Mouse (Mus musculus) kidney, postnatal 0 days (tissue): Measurements from ENCODE around the gene Rbm48. TPM values are rescaled to one million over a fixed set of nuclear protein-coding genes. Genes with fewer than 3 reads are reported as not detected.

Experiments
- ATAC-seq: fragments of 200-750 bp; cut with Nextera tagmentation; replicated peaks from 2 replicates; pipeline ENCODE4 v1.8.0; 2017; ENCODE audit warnings: low read depth, moderate number of reproducible peaks, moderate TSS enrichment, moderate library complexity; ENCODE audit not compliant: low FRiP score
- DNase-seq: peaks from one replicate; pipeline ENCODE4 v3.0.0-alpha.2; 2016; ENCODE audit warnings: low spot score
- H3K27ac ChIP-seq: fragments of 300-500 bp; sonication (generic); 2 replicates; pipeline ENCODE4 v1.5.1; 2014; ENCODE audit warnings: mild to moderate bottlenecking
- H3K27me3 ChIP-seq: fragments of 300-500 bp; sonication (generic); 2 replicates; pipeline ENCODE4 v1.6.1; 2014; ENCODE audit warnings: low read length, mixed read lengths; ENCODE audit not compliant: insufficient read depth
- H3K36me3 ChIP-seq: fragments of 300-500 bp; sonication (generic); 2 replicates; pipeline ENCODE4 v1.6.1; 2014; ENCODE audit warnings: low read length, mixed read lengths; ENCODE audit not compliant: insufficient read depth
- H3K4me1 ChIP-seq: fragments of 300-500 bp; sonication (generic); replicated peaks from 2 replicates; pipeline ENCODE4 v1.6.1; 2014; ENCODE audit warnings: antibody characterized with exemption, low read length, mixed read lengths; ENCODE audit not compliant: insufficient read depth
- H3K4me2 ChIP-seq: fragments of 300-500 bp; sonication (generic); 2 replicates; pipeline ENCODE4 v1.6.1; 2014; ENCODE audit warnings: mild to moderate bottlenecking, low read length, moderate library complexity, mixed read lengths
- H3K4me3 ChIP-seq: fragments of 300-500 bp; sonication (generic); replicated peaks from 2 replicates; pipeline ENCODE4 v1.5.1; 2014; ENCODE audit warnings: low read depth, low read length
- H3K9ac ChIP-seq: fragments of 300-500 bp; sonication (generic); 2 replicates; pipeline ENCODE4 v1.6.1; 2014; ENCODE audit warnings: low read depth, low read length
- H3K9me3 ChIP-seq: fragments of 300-500 bp; sonication (generic); replicated peaks from 2 replicates; pipeline ENCODE4 v1.6.1; 2016; ENCODE audit warnings: low read length, inconsistent platforms, mixed read lengths
- CTCF ChIP-seq: IDR thresholded peaks from 2 replicates; pipeline ENCODE4 v1.5.1; 2016; ENCODE audit warnings: antibody characterized with exemption, low read depth, mild to moderate bottlenecking, moderate library complexity
- WGBS: fragments of 180-500 bp; shearing (Covaris S2); extraction: QIAGEN DNeasy Blood & Tissue Kit; methylation state at CpG from one replicate; pipeline ENCODE4 v1.1.7; 2014; 5-methylcytosine and 5-hydroxymethylcytosine counted together
- polyA plus RNA-seq: library from polyadenylated mRNA; unstranded; fragments of >200 nt; fragmentation: Nextera tagmentation; extraction: Ambion mirVana; gene quantifications from 2 replicates; pipeline ENCODE4 v1.2.1, GENCODE M21; 2015

Gene Rbm48
- polyA plus RNA-seq, 1 experiment from 2014 or later = 12.1 TPM

DNA sequence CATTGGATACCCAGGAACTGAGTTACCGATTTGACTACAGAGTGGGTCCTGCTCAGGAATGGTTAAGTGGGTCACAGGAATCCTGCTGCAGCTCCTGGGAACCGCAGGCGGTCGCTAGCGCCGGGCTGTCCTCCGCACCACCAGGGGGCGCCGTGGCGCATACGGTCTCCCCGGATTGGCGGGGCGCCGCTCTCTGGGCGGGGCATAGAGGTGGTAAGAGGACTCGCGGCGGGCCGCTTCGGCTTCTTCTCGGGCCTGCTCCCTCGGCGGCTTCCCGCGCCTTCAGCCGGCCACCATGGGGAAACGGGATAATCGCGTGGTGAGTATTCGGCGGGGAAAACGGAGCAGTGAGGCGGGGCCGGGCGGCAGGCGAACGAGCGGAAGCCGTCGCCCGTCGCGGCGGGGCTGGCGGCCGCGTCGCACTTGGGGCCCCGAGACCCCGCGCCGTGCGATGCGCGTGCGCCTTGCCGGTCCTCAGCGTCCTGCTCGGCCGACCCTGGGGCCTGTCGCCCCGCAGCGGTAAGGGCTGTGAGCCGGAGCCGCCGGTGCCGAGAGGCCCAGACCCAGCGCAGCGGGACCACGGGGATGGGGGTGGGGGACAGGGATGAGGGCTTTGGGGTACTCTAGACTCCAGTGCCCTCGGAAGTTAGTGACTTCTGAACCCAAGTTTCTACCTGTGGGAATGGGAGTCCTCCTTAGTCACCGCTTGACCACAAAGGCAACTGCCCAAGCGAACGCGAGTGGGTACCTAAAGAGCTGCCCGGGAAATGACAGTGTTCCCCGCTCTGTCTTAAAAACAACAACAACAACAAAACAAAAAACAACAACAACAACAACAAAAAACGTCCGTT, 52.5 kb downstream of the Rbm48 start, which contains the start of gene Fam133b:
TSS of gene Fam133b (plus strand) at position 205 of the 851 bp plus-strand sequence.
- Histone ChIP-seq H3K4me1 (peaks cover 14% of the 10 kb centered on the region; the same call in 1 of the 2 replicates), H3K9me3 (no peaks in the 10 kb centered on the region), H3K4me3 (peak within 1 kb of the TSS; percentile 99), H3K9ac (peak within 1 kb of the TSS; percentile 95), H3K4me2 (peak within 1 kb of the TSS; percentile 75), H3K36me3 (no peaks in the 10 kb centered on the region), H3K27ac (peak within 1 kb of the TSS; percentile 89), H3K27me3 (no peaks in the 10 kb centered on the region)
- WGBS = 0% methylated on average over 66 of the region's 80 CpGs
- peak; percentile 96 for TF ChIP-seq CTCF
- peak; percentile 94 for DNase-seq
- ATAC-seq = peak; percentile 95

DNA sequence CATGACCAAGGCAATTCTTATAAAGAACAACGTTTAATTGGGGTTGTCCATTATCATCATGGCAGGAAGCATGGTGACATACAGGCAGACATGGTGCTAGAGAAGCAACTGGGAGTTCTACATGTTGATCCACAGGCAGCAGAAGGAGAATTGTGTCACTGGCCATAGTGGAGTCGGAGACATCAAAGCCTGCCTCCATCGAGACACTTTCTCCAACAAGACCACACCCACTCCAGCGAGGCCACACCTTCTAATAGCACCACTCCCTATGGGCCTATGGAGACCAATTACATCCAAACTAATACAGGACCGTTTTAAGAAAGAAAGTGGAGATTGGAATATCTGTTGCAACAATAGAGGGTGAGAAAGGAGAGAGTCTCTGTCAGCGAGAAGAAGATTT, 54.5 kb downstream of the Rbm48 start:
- WGBS = 79% methylated on average over 6 of the region's 6 CpGs
- Histone ChIP-seq H3K4me1 (peaks cover 14% of the 10 kb centered on the region; the same call in 1 of the 2 replicates), H3K4me2 (no peak overlapping the region), H3K9me3 (no peaks in the 10 kb centered on the region), H3K9ac (no peak overlapping the region), H3K27ac (no peak overlapping the region), H3K27me3 (no peaks in the 10 kb centered on the region), H3K4me3 (no peak overlapping the region), H3K36me3 (no peaks in the 10 kb centered on the region)
- no peak for TF ChIP-seq CTCF
- DNase-seq (no peak), ATAC-seq (no peak)

DNA sequence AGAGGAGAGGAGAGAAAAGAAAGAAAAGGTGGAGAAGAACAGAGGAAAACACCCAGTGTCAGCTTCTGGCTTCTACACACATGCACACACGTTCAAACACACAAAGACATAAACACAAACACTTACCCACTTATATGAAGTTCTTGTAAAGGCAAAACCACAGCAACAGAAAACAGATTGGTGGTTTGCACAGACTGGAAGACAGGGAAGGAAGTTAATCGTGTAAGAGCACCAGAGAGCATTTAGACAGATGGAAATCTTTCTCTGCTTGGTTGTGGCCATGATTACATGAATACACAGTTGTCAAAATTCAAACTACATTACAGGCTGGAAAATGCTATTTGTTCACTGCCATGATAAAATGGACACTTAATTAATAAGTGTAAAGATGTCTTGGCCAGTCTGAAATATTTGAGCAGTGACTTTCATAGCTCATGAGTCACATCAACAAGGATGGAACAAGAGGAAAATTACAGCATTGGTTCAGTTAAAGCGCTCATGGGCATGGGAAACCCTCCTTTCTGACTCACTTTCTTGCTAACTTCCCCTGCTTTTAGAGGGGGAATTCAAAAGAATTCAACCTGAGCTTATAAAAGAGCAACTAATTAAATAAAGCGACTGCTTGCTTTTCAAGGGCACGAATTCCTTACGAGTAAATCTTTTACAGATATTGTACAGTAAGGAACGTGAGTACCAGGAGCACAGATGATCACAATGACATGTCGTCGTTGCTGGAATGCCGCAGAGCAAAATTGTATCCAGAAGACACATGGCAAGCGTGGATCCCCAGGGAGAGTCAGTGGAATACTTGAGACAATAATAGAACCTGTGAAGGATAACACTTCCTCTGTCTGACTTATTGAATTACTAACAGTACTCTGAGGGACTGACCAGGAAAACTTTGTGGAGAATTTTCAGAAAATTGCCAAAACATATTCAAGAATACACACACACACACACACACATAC, 57.6 kb downstream of the Rbm48 start:
- H3K27me3 ChIP-seq = no peaks in the 10 kb centered on the region
- H3K9ac ChIP-seq = no peak overlapping the region
- TF ChIP-seq CTCF = no peak
- no peak overlapping the region for H3K4me3 ChIP-seq
- H3K36me3 ChIP-seq = no peaks in the 10 kb centered on the region
- no peak for ATAC-seq
- H3K9me3 ChIP-seq = no peaks in the 10 kb centered on the region
- no peak overlapping the region for H3K4me2 ChIP-seq
- no peak for DNase-seq
- no peaks in the 10 kb centered on the region for H3K4me1 ChIP-seq
- WGBS = 54% methylated on average over 11 of the region's 11 CpGs
- 0 out of 2 replicates have a peak overlapping the region, but pooled peaks have one; percentile 11 for H3K27ac ChIP-seq

DNA sequence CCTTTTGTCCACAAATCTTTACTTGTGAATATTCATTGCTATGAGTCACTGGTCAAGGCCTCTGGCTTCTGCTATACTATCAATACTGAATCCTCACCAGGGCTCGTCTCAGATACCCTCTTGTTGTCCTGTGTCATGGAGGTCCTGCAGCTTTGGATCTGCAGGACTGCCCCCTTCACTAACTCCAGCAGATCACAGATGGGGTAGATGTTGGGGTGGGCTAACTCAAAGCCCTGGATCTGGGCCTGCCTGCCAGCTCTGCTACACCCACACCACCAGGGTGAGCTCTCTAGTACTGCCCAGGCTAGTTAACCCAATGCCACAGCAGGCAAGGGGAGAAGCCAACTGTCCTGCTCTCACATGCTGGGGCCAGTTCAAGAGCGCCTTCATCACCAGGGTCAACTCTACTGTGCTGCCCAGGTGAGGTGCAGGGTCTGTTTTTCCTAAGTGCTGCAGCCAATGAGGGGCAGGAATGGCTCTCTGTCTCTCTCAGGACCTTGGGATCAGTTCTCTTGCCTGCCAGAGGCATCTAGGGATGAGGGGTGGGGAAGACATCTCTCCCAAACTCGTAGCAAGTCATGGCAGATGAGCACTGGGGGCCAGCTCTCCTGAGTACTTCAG, 59.7 kb downstream of the Rbm48 start:
- ATAC-seq = no peak

More for the DNA sequence above, 59.7 kb downstream of the Rbm48 start:
- no peak overlapping the region for H3K27ac ChIP-seq
- no peak overlapping the region for H3K9ac ChIP-seq
- H3K9me3 ChIP-seq = no peaks in the 10 kb centered on the region
- no peak for TF ChIP-seq CTCF
- H3K27me3 ChIP-seq = no peaks in the 10 kb centered on the region
- H3K36me3 ChIP-seq = no peaks in the 10 kb centered on the region
- H3K4me3 ChIP-seq = no peak overlapping the region
- WGBS = 82% methylated on average over 3 of the region's 3 CpGs
- no peak for DNase-seq
- no peak overlapping the region for H3K4me2 ChIP-seq
- H3K4me1 ChIP-seq = no peaks in the 10 kb centered on the region

Other genes with a start within 250 kb of the Rbm48 start
- 30.6 and 31.0 TPM in 2 replicates for gene Fam133b, start 52.8 kb downstream of the Rbm48 start, polyA plus RNA-seq
- gene 1700109H08Rik, start 25.0 kb downstream of the Rbm48 start, polyA plus RNA-seq = 0.41 and 0.62 TPM in 2 replicates
- gene Pex1, start 519 bp downstream of the Rbm48 start, polyA plus RNA-seq = 16.4 and 16.6 TPM in 2 replicates
- gene Tmbim7, start 54.6 kb upstream of the Rbm48 start, polyA plus RNA-seq = not detected in 2 replicates
- gene Gatad1, start 60.6 kb upstream of the Rbm48 start, polyA plus RNA-seq = 85.8 and 88.5 TPM in 2 replicates
- gene Ankib1, start 206.3 kb upstream of the Rbm48 start, polyA plus RNA-seq = 13.3 and 14.1 TPM in 2 replicates
- 36.7 and 39.4 TPM in 2 replicates for gene Krit1, start 206.6 kb upstream of the Rbm48 start, polyA plus RNA-seq
- not detected in 2 replicates for gene Lrrd1, start 248.6 kb upstream of the Rbm48 start, polyA plus RNA-seq